Mouse (Mus musculus): Measurements from ENCODE around the gene Ppm1l. TPM values are rescaled to one million over a fixed set of nuclear protein-coding genes. Genes with fewer than 3 reads are reported as not detected.

Ppm1l gene
- polyA plus RNA-seq, 1 experiment from 2014 or later: 4.5 TPM

DNA sequence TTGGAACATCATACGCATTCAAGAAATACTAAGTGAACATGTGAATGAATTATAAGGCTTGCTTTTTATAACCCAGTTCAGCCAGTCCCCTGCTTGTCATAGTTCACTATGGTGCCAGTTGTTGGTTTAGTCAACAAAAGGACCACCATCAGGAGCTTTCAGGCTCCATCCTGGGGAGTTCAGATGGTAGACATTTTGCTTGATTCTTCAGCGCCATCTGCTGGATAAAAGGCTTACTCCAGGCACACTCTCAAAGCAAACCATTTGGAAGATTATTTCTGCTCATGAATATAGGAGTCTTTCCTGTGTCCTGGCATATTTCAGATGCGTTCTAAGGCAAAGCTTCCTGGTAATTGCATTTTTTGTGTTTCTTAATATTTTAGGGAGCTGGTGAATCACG, 165.2 kb downstream of the Ppm1l start:
- 28% methylated on average over 4 of the region's 4 CpGs for WGBS (ENCODE audit: insufficient replicate concordance)
- no peak for ATAC-seq (ENCODE audit: low read depth)

DNA sequence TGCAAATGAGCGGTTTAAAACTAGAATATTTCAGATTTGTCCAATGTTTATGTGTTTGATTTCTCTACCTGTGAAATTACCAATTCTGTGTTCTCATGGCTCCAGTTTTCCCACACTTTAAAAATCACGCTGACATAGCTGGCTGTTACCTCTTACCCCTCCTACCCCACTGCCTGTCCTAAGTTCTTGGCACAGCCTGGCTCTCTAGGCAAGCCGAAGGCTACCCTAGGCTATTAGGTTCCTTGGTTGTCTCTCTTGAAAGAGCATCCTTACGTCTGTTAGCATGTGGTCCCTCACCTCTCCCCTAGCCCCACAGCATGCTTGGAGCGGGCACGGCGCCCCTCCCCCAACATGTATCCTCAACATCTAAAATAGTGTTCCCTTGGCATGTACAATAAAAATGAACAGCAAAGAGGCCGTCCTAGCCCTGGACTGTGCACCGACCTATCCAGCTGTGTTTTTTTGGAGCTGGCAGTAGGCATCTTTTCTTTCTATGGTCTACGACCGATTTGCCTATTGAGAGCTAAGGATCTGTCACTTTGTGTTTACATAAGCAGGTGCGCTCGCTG, 167.4 kb downstream of the Ppm1l start:
- DNase-seq: no peak

More for the DNA sequence above, 165.2 kb downstream of the Ppm1l start:
- Histone ChIP-seq H3K4me3 (replicated peaks) (no peak overlapping the region), H3K36me3 (no peaks in the 10 kb centered on the region), H3K27me3 (no peaks in the 10 kb centered on the region), H3K4me2 (no peak overlapping the region), H3K4me1 (replicated peaks) (no peaks in the 10 kb centered on the region), H3K9ac (no peak overlapping the region), H3K27ac (no peak overlapping the region), H3K9me3 (replicated peaks) (no peaks in the 10 kb centered on the region)
- peak; percentile 14 for DNase-seq

DNA sequence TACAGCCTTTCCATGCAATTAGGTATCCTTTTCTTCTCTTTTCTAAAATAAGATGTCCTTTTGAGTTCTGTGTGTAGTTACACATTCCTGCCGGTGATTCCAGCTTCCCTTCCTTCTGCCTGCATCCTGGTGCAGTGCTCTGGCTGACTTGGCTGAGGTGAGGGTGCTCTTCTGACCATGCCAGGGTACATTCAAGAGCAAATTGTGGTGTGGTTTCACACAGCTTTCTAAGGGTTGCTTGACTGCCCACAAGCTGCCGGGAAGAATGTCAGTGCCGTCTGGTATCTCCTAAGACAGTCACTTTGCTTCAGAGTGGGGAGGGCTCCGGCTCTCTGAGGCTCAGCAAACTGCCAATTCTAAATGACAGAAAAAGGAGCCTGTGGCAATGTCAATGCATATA, 167.9 kb downstream of the Ppm1l start:
- DNase-seq (no peak), ATAC-seq (ENCODE audit: low read depth) (no peak)
- Histone ChIP-seq H3K4me1 (replicated peaks) (no peaks in the 10 kb centered on the region), H3K36me3 (no peaks in the 10 kb centered on the region), H3K4me2 (no peak overlapping the region), H3K4me3 (replicated peaks) (no peak overlapping the region), H3K9ac (no peak overlapping the region), H3K27me3 (no peaks in the 10 kb centered on the region), H3K9me3 (replicated peaks) (no peaks in the 10 kb centered on the region), H3K27ac (no peak overlapping the region)
- WGBS (ENCODE audit: insufficient replicate concordance): 62% methylated on average over 4 of the region's 4 CpGs

More for the DNA sequence above, 167.4 kb downstream of the Ppm1l start:
- ATAC-seq (ENCODE audit: low read depth): no peak
- H3K9me3 ChIP-seq (replicated peaks): no peaks in the 10 kb centered on the region
- no peaks in the 10 kb centered on the region for H3K27me3 ChIP-seq
- H3K9ac ChIP-seq: no peak overlapping the region
- H3K4me1 ChIP-seq (replicated peaks): no peaks in the 10 kb centered on the region
- H3K4me3 ChIP-seq (replicated peaks): no peak overlapping the region
- no peaks in the 10 kb centered on the region for H3K36me3 ChIP-seq
- no peak overlapping the region for H3K4me2 ChIP-seq
- no peak overlapping the region for H3K27ac ChIP-seq
- 86% methylated on average over 13 of the region's 13 CpGs for WGBS (ENCODE audit: insufficient replicate concordance)

DNA sequence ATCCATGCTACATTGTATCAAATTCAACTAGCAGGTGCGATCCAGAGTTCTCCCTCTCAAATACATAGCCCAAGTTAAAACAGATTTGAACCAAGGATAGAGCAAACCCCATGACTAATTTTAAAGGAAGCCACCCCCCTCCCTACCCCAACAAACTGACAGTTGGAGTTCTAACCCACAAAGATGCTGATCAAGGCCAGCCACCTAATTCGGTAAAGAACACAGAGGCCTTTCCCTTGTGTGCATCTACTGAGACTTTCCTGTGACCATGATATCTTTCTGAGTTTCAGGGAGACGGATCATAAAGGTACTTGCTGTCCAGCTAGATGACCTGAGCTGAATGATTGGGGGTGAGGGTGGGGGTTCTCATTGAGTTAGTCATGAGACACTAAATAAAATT, 168.7 kb downstream of the Ppm1l start:
- Histone ChIP-seq H3K4me1 (replicated peaks) (no peaks in the 10 kb centered on the region), H3K27ac (no peak overlapping the region), H3K9ac (no peak overlapping the region), H3K27me3 (no peaks in the 10 kb centered on the region), H3K4me2 (no peak overlapping the region), H3K4me3 (replicated peaks) (no peak overlapping the region), H3K9me3 (replicated peaks) (no peaks in the 10 kb centered on the region), H3K36me3 (no peaks in the 10 kb centered on the region)
- WGBS (ENCODE audit: insufficient replicate concordance): 53% methylated on average over 3 of the region's 3 CpGs
- no peak for DNase-seq
- ATAC-seq (ENCODE audit: low read depth): no peak

GRCm38 (mm10) chr3:69485756-69486155, 169.1 kb downstream of the Ppm1l start:
- no peaks in the 10 kb centered on the region for H3K27me3 ChIP-seq
- H3K36me3 ChIP-seq: no peaks in the 10 kb centered on the region
- H3K27ac ChIP-seq: no peak overlapping the region
- ATAC-seq (ENCODE audit: low read depth) (no peak), DNase-seq (no peak)
- no peaks in the 10 kb centered on the region for H3K4me1 ChIP-seq (replicated peaks)
- no peak overlapping the region for H3K4me3 ChIP-seq (replicated peaks)
- 70% methylated on average over 2 of the region's 2 CpGs for WGBS (ENCODE audit: insufficient replicate concordance)
- no peaks in the 10 kb centered on the region for H3K9me3 ChIP-seq (replicated peaks)
- no peak overlapping the region for H3K4me2 ChIP-seq
- no peak overlapping the region for H3K9ac ChIP-seq

DNA sequence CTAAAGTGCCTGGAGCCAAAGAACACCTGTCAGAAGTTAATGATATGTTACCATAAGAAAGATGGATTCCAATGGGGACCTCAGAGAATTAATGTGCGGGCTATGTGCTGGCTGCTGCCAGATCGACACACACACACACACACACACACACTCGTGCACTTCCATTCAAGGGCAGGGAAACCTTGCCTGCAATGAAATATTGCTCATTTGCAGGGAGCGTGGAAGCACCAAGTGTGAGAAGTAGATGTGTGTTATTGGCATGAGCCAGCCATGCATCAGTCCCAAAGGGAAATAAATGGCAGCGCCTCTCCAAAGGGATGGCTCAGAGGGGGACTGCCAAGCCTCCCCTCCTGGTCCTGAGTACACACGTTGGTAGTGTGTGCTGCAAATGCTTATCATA, 170.8 kb downstream of the Ppm1l start:
- Histone ChIP-seq H3K9ac (no peak overlapping the region), H3K4me1 (replicated peaks) (no peaks in the 10 kb centered on the region), H3K4me2 (no peak overlapping the region), H3K9me3 (replicated peaks) (no peaks in the 10 kb centered on the region), H3K27me3 (no peaks in the 10 kb centered on the region), H3K4me3 (replicated peaks) (no peak overlapping the region), H3K36me3 (no peaks in the 10 kb centered on the region), H3K27ac (no peak overlapping the region)
- no peak for ATAC-seq (ENCODE audit: low read depth)
- 74% methylated on average over 6 of the region's 6 CpGs for WGBS (ENCODE audit: insufficient replicate concordance)
- DNase-seq: no peak

GRCm38 (mm10) chr3:69489669-69490068, 173.0 kb downstream of the Ppm1l start:
- 46% methylated on average over 3 of the region's 3 CpGs for WGBS (ENCODE audit: insufficient replicate concordance)
- no peak for ATAC-seq (ENCODE audit: low read depth)
- Histone ChIP-seq H3K4me3 (replicated peaks) (no peak overlapping the region), H3K27me3 (no peaks in the 10 kb centered on the region), H3K9ac (no peak overlapping the region), H3K36me3 (no peaks in the 10 kb centered on the region), H3K4me1 (replicated peaks) (no peaks in the 10 kb centered on the region), H3K4me2 (no peak overlapping the region), H3K27ac (no peak overlapping the region), H3K9me3 (replicated peaks) (no peaks in the 10 kb centered on the region)
- DNase-seq: no peak

DNA sequence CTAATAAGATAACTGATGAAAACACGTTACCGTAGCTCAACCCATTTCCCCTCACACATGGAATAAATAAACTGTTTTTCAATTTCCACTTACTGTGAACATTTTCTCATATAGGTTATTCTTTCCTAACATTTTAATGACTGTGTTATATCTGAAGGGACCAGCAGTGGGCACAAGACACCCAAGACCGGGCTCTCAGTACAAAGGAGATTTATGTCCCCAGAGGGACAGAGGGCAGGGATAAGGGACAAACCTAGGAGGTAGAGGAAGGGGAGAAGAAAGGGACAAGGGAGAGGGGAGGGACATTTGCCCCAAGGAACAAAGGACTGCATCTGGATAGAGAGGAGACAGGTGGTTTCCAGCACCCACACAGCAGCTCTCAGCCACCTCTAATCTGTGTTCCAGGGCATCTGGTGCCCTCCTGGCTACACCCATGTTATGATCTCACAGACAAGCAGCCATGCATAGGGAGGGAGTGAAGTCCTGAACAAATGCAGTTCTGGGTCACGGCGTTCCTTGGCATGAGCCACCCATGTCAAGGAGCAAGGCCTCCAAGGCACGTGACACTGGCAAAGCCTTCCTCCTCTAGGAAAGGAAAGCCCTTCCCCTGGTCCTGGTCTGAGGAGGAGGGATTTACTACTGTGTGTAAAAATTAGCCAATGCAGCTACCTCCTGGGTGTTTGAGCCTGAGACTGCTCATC, 174.5 kb downstream of the Ppm1l start:
- ATAC-seq (ENCODE audit: low read depth) (no peak), DNase-seq (no peak)
- Histone ChIP-seq H3K36me3 (no peaks in the 10 kb centered on the region), H3K27ac (no peak overlapping the region), H3K9me3 (replicated peaks) (no peaks in the 10 kb centered on the region), H3K27me3 (no peaks in the 10 kb centered on the region), H3K4me2 (no peak overlapping the region), H3K4me1 (replicated peaks) (no peaks in the 10 kb centered on the region), H3K4me3 (replicated peaks) (no peak overlapping the region), H3K9ac (no peak overlapping the region)
- WGBS (ENCODE audit: insufficient replicate concordance): 73% methylated on average over 6 of the region's 6 CpGs

DNA sequence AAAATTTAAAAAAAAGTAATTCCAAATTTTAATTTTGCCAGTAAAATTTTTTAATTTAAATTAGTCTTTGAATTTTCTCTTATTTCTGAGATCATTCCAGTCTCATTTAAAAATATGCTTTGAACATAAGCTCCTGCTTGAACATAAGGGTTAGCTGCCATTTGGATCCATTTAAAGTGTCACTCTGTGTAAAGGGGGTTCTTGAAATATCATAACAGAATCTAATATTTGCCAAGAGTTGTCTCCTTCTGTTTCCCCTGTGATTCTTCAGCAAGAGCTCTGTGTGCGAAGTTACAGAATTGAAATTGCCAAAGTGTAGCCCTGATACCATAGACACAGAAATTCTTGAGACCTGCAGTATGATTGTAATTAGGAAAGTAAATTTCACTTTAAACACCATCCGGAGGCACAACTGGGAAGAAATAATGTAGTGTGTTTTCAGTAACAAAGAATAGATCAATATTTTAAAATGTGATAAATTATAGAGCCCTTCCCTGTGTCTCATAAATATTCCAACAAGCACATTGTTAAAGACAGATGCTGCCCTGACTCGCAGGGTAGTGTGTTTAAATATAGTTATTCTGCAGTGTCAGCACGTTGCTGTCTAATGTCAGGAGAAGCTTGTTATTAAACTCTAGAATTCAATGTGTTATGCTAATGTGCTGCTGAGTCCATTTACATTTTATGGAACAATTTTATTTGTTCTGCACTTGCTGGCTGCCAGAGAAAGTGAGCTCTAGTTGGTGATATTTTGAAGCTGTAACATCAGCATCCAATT, 177.8 kb downstream of the Ppm1l start:
- Histone ChIP-seq H3K9ac (no peak overlapping the region), H3K27ac (no peak overlapping the region), H3K4me2 (no peak overlapping the region), H3K4me1 (replicated peaks) (no peaks in the 10 kb centered on the region), H3K27me3 (no peaks in the 10 kb centered on the region), H3K4me3 (replicated peaks) (no peak overlapping the region), H3K9me3 (replicated peaks) (no peaks in the 10 kb centered on the region), H3K36me3 (no peaks in the 10 kb centered on the region)
- 69% methylated on average over 4 of the region's 4 CpGs for WGBS (ENCODE audit: insufficient replicate concordance)
- DNase-seq (no peak), ATAC-seq (ENCODE audit: low read depth) (no peak)

GRCm38 (mm10) chr3:69497178-69497577, 180.5 kb downstream of the Ppm1l start:
- H3K27ac ChIP-seq: no peak overlapping the region
- DNase-seq: no peak
- H3K4me3 ChIP-seq (replicated peaks): no peak overlapping the region
- no peaks in the 10 kb centered on the region for H3K4me1 ChIP-seq (replicated peaks)
- no peak overlapping the region for H3K4me2 ChIP-seq
- no peaks in the 10 kb centered on the region for H3K36me3 ChIP-seq
- ATAC-seq (ENCODE audit: low read depth): no peak
- 69% methylated on average over 3 of the region's 3 CpGs for WGBS (ENCODE audit: insufficient replicate concordance)
- H3K9me3 ChIP-seq (replicated peaks): no peaks in the 10 kb centered on the region
- H3K27me3 ChIP-seq: no peaks in the 10 kb centered on the region
- H3K9ac ChIP-seq: no peak overlapping the region

GRCm38 (mm10) chr3:69502009-69502408, 185.3 kb downstream of the Ppm1l start:
- no peak for ATAC-seq (ENCODE audit: low read depth)
- DNase-seq: no peak
- H3K27me3 ChIP-seq: no peaks in the 10 kb centered on the region
- H3K36me3 ChIP-seq: no peaks in the 10 kb centered on the region
- H3K27ac ChIP-seq: no peak overlapping the region
- 38% methylated on average over 6 of the region's 6 CpGs for WGBS (ENCODE audit: insufficient replicate concordance)
- H3K9ac ChIP-seq: no peak overlapping the region
- no peak overlapping the region for H3K4me3 ChIP-seq (replicated peaks)
- no peaks in the 10 kb centered on the region for H3K4me1 ChIP-seq (replicated peaks)
- H3K9me3 ChIP-seq (replicated peaks): no peaks in the 10 kb centered on the region
- no peak overlapping the region for H3K4me2 ChIP-seq
